In the genomic region with DNA sequence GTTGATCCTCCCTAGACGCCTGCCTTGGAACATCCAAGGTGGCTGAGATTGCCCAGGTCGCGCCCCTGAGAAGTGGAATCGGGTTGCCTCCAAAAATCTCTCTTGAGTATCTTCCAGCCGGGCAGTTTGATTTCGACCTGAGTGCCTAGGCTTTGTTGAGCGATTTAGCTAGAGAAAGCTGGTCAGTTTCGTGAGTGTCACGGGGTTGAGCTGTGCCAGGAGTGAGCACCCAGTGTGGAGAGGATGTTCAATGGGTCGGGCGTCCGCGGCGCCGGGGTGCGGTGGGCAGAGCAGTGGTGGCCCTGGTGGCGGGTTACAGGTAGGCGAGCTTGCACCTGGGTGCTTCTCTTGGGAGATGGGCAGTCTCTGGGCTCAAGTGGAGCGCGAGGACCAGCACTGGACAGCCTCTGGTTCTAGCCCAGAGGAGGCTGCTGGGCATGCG, we compare ENCODE assay signal across 8 mouse cellular contexts. TPM values are rescaled to one million over a fixed set of nuclear protein-coding genes. Genes with fewer than 3 reads are reported as not detected.
DNase-seq lines count a peak whose midpoint lies in the region; ATAC-seq and TF ChIP-seq lines count a peak whose summit lies in the region.

No protein-coding gene starts in this region.

- H3K4me3 ChIP-seq in E14TG2a.4 (replicated peaks; ENCODE audit: low read length) = peak overlapping the region; percentile 57
- peak overlapping the region; percentile 69 for H3K4me3 ChIP-seq in embryonic facial prominence, embryonic 11.5 days (ENCODE audit: low read depth, low read length)
- peak overlapping the region; percentile 79 for H3K4me3 ChIP-seq in hindbrain, embryonic 11.5 days (ENCODE audit: low read depth, low read length)
- H3K4me3 ChIP-seq in limb, embryonic 15.5 days = peak overlapping the region; percentile 72
- peak overlapping the region; percentile 86 for H3K4me3 ChIP-seq in neural tube, embryonic 13.5 days

- WGBS in embryonic facial prominence, embryonic 11.5 days = 0% methylated on average over 21 of the region's 21 CpGs
- under 1% methylated on average over 21 of the region's 21 CpGs for WGBS in hindbrain, embryonic 11.5 days
- 1% methylated on average over 21 of the region's 21 CpGs for WGBS in limb, embryonic 15.5 days
- WGBS in neural tube, embryonic 13.5 days = 2% methylated on average over 21 of the region's 21 CpGs

- peaks cover 51% of the 10 kb centered on the region for H3K27me3 ChIP-seq in E14TG2a.4 (ENCODE audit: insufficient read depth, low read length)
- no peaks in the 10 kb centered on the region; the same call in 1 of the 2 replicates for H3K27me3 ChIP-seq in embryonic facial prominence, embryonic 11.5 days (ENCODE audit: control insufficient read depth, insufficient read depth, low read length)
- no peaks in the 10 kb centered on the region for H3K27me3 ChIP-seq in hindbrain, embryonic 11.5 days (ENCODE audit: control insufficient read depth, insufficient read depth, low read length)
- no peaks in the 10 kb centered on the region for H3K27me3 ChIP-seq in limb, embryonic 15.5 days
- H3K27me3 ChIP-seq in neural tube, embryonic 13.5 days = no peaks in the 10 kb centered on the region

- H3K4me2 ChIP-seq in embryonic facial prominence, embryonic 11.5 days (ENCODE audit: low read depth, low read length) = peak overlapping the region; percentile 94
- H3K4me2 ChIP-seq in hindbrain, embryonic 11.5 days (replicated peaks; ENCODE audit: low read depth, low read length) = peak overlapping the region; percentile 93
- H3K4me2 ChIP-seq in limb, embryonic 15.5 days = peak overlapping the region; percentile 90
- peak overlapping the region; percentile 88 for H3K4me2 ChIP-seq in neural tube, embryonic 13.5 days

- DNase-seq in frontal cortex, postnatal 36 days (ENCODE audit: low spot score in 2 of 2) = no peak
- no peak for DNase-seq in embryonic facial prominence, embryonic 11.5 days (ENCODE audit: low spot score)
- DNase-seq in hindbrain, embryonic 11.5 days (ENCODE audit: low spot score) = peak; percentile 57
- DNase-seq in natural killer cell, adult 2 months (ENCODE audit: low spot score in 2 of 2) = no peak

- peak; percentile 7; the same call in 1 of the 2 replicates for ATAC-seq in frontal cortex, adult (ENCODE audit: low TSS enrichment)
- no peak for ATAC-seq in embryonic facial prominence, embryonic 11.5 days (replicated peaks; ENCODE audit: insufficient number of reproducible peaks, low FRiP score, low TSS enrichment, low read depth)
- ATAC-seq in hindbrain, embryonic 11.5 days (ENCODE audit: low FRiP score) = no peak
- no peak for ATAC-seq in limb, embryonic 15.5 days (ENCODE audit: insufficient number of reproducible peaks, low FRiP score, low TSS enrichment, low read depth)
- 0 out of 2 replicates have a peak, but pooled peaks have one; percentile 12 for ATAC-seq in neural tube, embryonic 13.5 days (ENCODE audit: low read depth)

- H3K9ac ChIP-seq in embryonic facial prominence, embryonic 11.5 days (replicated peaks; ENCODE audit: low read length) = peak overlapping the region; percentile 84
- peak overlapping the region; percentile 75 for H3K9ac ChIP-seq in hindbrain, embryonic 11.5 days (ENCODE audit: low read depth, low read length)
- peak overlapping the region; percentile 78 for H3K9ac ChIP-seq in limb, embryonic 15.5 days
- H3K9ac ChIP-seq in neural tube, embryonic 13.5 days = peak overlapping the region; percentile 98

- TF ChIP-seq CTCF in E14TG2a.4 (conservative IDR thresholded peaks at IDR 0.05; ENCODE audit: low read length) = no peak

- no peaks in the 10 kb centered on the region; the same call in 1 of the 2 replicates for H3K9me3 ChIP-seq in E14TG2a.4 (ENCODE audit: low read length)
- no peaks in the 10 kb centered on the region for H3K9me3 ChIP-seq in embryonic facial prominence, embryonic 11.5 days (replicated peaks; ENCODE audit: control insufficient read depth, low read length)
- no peaks in the 10 kb centered on the region for H3K9me3 ChIP-seq in hindbrain, embryonic 11.5 days (ENCODE audit: control insufficient read depth, low read length)
- no peaks in the 10 kb centered on the region for H3K9me3 ChIP-seq in limb, embryonic 15.5 days
- H3K9me3 ChIP-seq in neural tube, embryonic 13.5 days = no peaks in the 10 kb centered on the region

- H3K36me3 ChIP-seq in E14TG2a.4 (ENCODE audit: insufficient read depth, low read length) = no peaks in the 10 kb centered on the region
- H3K36me3 ChIP-seq in embryonic facial prominence, embryonic 11.5 days (replicated peaks; ENCODE audit: control insufficient read depth, insufficient read depth, low read depth, low read length) = no peaks in the 10 kb centered on the region
- no peaks in the 10 kb centered on the region for H3K36me3 ChIP-seq in hindbrain, embryonic 11.5 days (ENCODE audit: control insufficient read depth, insufficient read depth, low read length)
- no peaks in the 10 kb centered on the region for H3K36me3 ChIP-seq in limb, embryonic 15.5 days
- no peaks in the 10 kb centered on the region for H3K36me3 ChIP-seq in neural tube, embryonic 13.5 days

- no peak overlapping the region for H3K27ac ChIP-seq in embryonic facial prominence, embryonic 11.5 days (replicated peaks; ENCODE audit: low read depth, low read length)
- peak overlapping the region; percentile 97; the same call in 1 of the 2 replicates for H3K27ac ChIP-seq in hindbrain, embryonic 11.5 days (ENCODE audit: low read depth, low read length)
- peak overlapping the region; percentile 95 for H3K27ac ChIP-seq in limb, embryonic 15.5 days
- H3K27ac ChIP-seq in neural tube, embryonic 13.5 days (replicated peaks) = peak overlapping the region; percentile 99

- H3K4me1 ChIP-seq in E14TG2a.4 (replicated peaks; ENCODE audit: low read depth, low read length) = peaks cover 21% of the 10 kb centered on the region
- no peaks in the 10 kb centered on the region for H3K4me1 ChIP-seq in embryonic facial prominence, embryonic 11.5 days (ENCODE audit: control insufficient read depth, insufficient read depth, low read length)
- peaks cover 4% of the 10 kb centered on the region; the same call in 1 of the 2 replicates for H3K4me1 ChIP-seq in hindbrain, embryonic 11.5 days (replicated peaks; ENCODE audit: control insufficient read depth, insufficient read depth, low read length)
- peaks cover 27% of the 10 kb centered on the region for H3K4me1 ChIP-seq in limb, embryonic 15.5 days
- peaks cover 37% of the 10 kb centered on the region for H3K4me1 ChIP-seq in neural tube, embryonic 13.5 days (replicated peaks)

RNA-seq across cellular contexts. Expression of a gene that starts 1.9 kb away (rescaled TPM):
- 18.8 and 21.1 TPM in 2 replicates for polyA plus RNA-seq in embryonic facial prominence, embryonic 11.5 days (2014; fragmentation: Nextera tagmentation; extraction: Ambion mirVana)
- polyA plus RNA-seq in hindbrain, embryonic 11.5 days (2014; fragmentation: Nextera tagmentation; extraction: Ambion mirVana) = 30.9 and 40.2 TPM in 2 replicates
- 27.9 and 32.4 TPM in 2 replicates for polyA plus RNA-seq in limb, embryonic 15.5 days (2015; fragmentation: Nextera tagmentation; extraction: Ambion mirVana)
- polyA plus RNA-seq in neural tube, embryonic 13.5 days (2015; fragmentation: Nextera tagmentation; extraction: Ambion mirVana) = 47.4 and 53.6 TPM in 2 replicates

Comparison
In these comparisons a context has a peak if more than half of its experiments do, and no peak if none do; other contexts are left out.
1. ATAC-seq: peak in frontal cortex, adult (single experiment) and neural tube, embryonic 13.5 days (single experiment); none in embryonic facial prominence, embryonic 11.5 days (single experiment), hindbrain, embryonic 11.5 days (single experiment) and limb, embryonic 15.5 days (single experiment).
2. Peak in every context shown above with its lines, with median percentiles within 50 percentile points of each other: H3K4me3 ChIP-seq, H3K4me2 ChIP-seq and H3K9ac ChIP-seq.